Mouse (Mus musculus): ENCODE results near the gene Ssx9.
"Not testable (repeated sequence)": the region's sequence is repeated elsewhere in the genome, so short reads cannot be mapped to it uniquely, and the experiment has no call there.

DNA sequence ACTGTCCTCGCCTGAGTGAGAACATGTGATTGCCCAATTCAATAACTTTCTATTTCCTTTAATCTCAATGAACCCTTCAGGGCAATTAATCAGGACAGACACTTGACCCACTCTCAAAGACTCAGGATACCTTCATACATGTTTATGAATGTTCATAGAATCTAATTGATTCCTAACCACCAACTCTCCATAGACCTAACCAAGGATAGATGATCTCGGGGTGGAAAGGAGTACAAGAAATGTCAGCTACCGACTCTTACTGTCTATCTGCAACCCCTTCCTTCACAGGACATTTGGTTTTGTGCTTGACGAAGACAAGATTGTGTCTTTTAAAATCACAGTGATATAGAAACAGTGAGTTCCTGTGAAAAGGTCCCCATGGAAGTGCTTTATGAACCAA lies 55.2 kb downstream of the Ssx9 start, which contains the start of gene Ssxb5:
- not testable (repeated sequence) for TF ChIP-seq ZNF384 (IDR thresholded peaks at IDR 0.05; ENCODE audit: low read depth, low read length); MAFK (IDR thresholded peaks at IDR 0.05; ENCODE audit: insufficient read depth, low read depth, low read length); ZC3H11A (IDR thresholded peaks at IDR 0.05; ENCODE audit: borderline replicate concordance, low read depth, low read length); HCFC1 (IDR thresholded peaks at IDR 0.05; ENCODE audit: borderline replicate concordance, insufficient read depth, low read length)
